ENCODE assay signal across 9 mouse cellular contexts in genomic region chr1:39192460-39192996, GRCm38 (mm10). TPM values are rescaled to one million over a fixed set of nuclear protein-coding genes. Genes with fewer than 3 reads are reported as not detected.
DNase-seq lines count a peak whose midpoint lies in the region; ATAC-seq lines count a peak whose summit lies in the region.
"Had no signal": no experiment of that assay in that cellular context is flagged by ENCODE, and none has a peak within 500 bp of the region (broad histone marks: within the 10 kb centered on the region; RNA-seq: fewer than 3 reads in every experiment).

No protein-coding gene starts in this region.

- ATAC-seq in heart, embryonic 13.5 days (ENCODE audit: extremely low read depth, insufficient number of reproducible peaks, low FRiP score, low TSS enrichment): no peak
- peak; percentile 36; the same call in 1 of the 2 replicates for ATAC-seq in kidney, embryonic 16.5 days (ENCODE audit: low FRiP score, low TSS enrichment)
- peak; percentile 73 for ATAC-seq in liver, embryonic 15.5 days (ENCODE audit: insufficient read depth)
- 0 out of 2 replicates have a peak, but pooled peaks have one; percentile 14 for ATAC-seq in neural tube, embryonic 15.5 days (ENCODE audit: low FRiP score)

- H3K4me2 ChIP-seq in heart, embryonic 13.5 days: peak overlapping the region; percentile 99
- peak overlapping the region; percentile 100 for H3K4me2 ChIP-seq in kidney, embryonic 16.5 days (replicated peaks; ENCODE audit: low read depth, low read length)
- peak overlapping the region; percentile 70 for H3K4me2 ChIP-seq in liver, embryonic 15.5 days
- peak overlapping the region; percentile 100 for H3K4me2 ChIP-seq in neural tube, embryonic 15.5 days

- peaks cover 33% of the 10 kb centered on the region for H3K4me1 ChIP-seq in forebrain, embryonic 10.5 days
- peaks cover 31% of the 10 kb centered on the region for H3K4me1 ChIP-seq in heart, embryonic 13.5 days
- peaks cover 26% of the 10 kb centered on the region; the same call in 1 of the 2 replicates for H3K4me1 ChIP-seq in kidney, embryonic 16.5 days (ENCODE audit: insufficient read depth, low read length)
- peaks cover 5% of the 10 kb centered on the region; the same call in 1 of the 2 replicates for H3K4me1 ChIP-seq in liver, embryonic 15.5 days (replicated peaks)
- peaks cover 33% of the 10 kb centered on the region for H3K4me1 ChIP-seq in neural tube, embryonic 15.5 days

- 2% methylated on average over 28 of the region's 28 CpGs for WGBS in forebrain, embryonic 10.5 days
- WGBS in heart, embryonic 13.5 days: 4% methylated on average over 28 of the region's 28 CpGs
- under 1% methylated on average over 28 of the region's 28 CpGs for WGBS in kidney, embryonic 16.5 days
- 2% methylated on average over 28 of the region's 28 CpGs for WGBS in liver, embryonic 15.5 days (ENCODE audit: insufficient replicate concordance)
- 1% methylated on average over 28 of the region's 28 CpGs for WGBS in neural tube, embryonic 15.5 days

- H3K27me3 ChIP-seq in forebrain, embryonic 10.5 days (ENCODE audit: poor library complexity, severe bottlenecking): peaks cover 68% of the 10 kb centered on the region
- peaks cover 60% of the 10 kb centered on the region for H3K27me3 ChIP-seq in heart, embryonic 13.5 days (replicated peaks)
- peaks cover 34% of the 10 kb centered on the region for H3K27me3 ChIP-seq in kidney, embryonic 16.5 days (ENCODE audit: insufficient read depth, low read length)
- peaks cover 60% of the 10 kb centered on the region for H3K27me3 ChIP-seq in liver, embryonic 15.5 days
- peaks cover 33% of the 10 kb centered on the region for H3K27me3 ChIP-seq in neural tube, embryonic 15.5 days (replicated peaks)
- H3K27me3 ChIP-seq: CH12.LX had no signal

- DNase-seq in left cerebral cortex, adult 18-20 months (ENCODE audit: low spot score in 2 of 2): peak; percentile 67 to 71
- no peak for DNase-seq in left cerebral cortex, adult 11 months (ENCODE audit: low spot score)
- DNase-seq in forebrain, embryonic 10.5 days (ENCODE audit: extremely low spot score, low spot score): peak; percentile 33
- peak; percentile 80 for DNase-seq in thymus, postnatal 4 days

- no peak overlapping the region for H3K27ac ChIP-seq in forebrain, embryonic 10.5 days
- H3K27ac ChIP-seq in heart, embryonic 13.5 days (replicated peaks): no peak overlapping the region
- no peak overlapping the region for H3K27ac ChIP-seq in kidney, embryonic 16.5 days (ENCODE audit: low read length)
- H3K27ac ChIP-seq in liver, embryonic 15.5 days (replicated peaks): no peak overlapping the region
- no peak overlapping the region; the same call in 1 of the 2 replicates for H3K27ac ChIP-seq in neural tube, embryonic 15.5 days (replicated peaks)

- H3K36me3 ChIP-seq in forebrain, embryonic 10.5 days (replicated peaks): no peaks in the 10 kb centered on the region
- H3K36me3 ChIP-seq in heart, embryonic 13.5 days: no peaks in the 10 kb centered on the region
- H3K36me3 ChIP-seq in kidney, embryonic 16.5 days (ENCODE audit: insufficient read depth, low read length): no peaks in the 10 kb centered on the region
- H3K36me3 ChIP-seq in liver, embryonic 15.5 days (replicated peaks): no peaks in the 10 kb centered on the region
- H3K36me3 ChIP-seq in neural tube, embryonic 15.5 days: no peaks in the 10 kb centered on the region

- H3K4me3 ChIP-seq in forebrain, embryonic 10.5 days: peak overlapping the region; percentile 66
- H3K4me3 ChIP-seq in heart, embryonic 13.5 days: peak overlapping the region; percentile 79
- H3K4me3 ChIP-seq in kidney, embryonic 16.5 days (ENCODE audit: low read length): peak overlapping the region; percentile 73
- H3K4me3 ChIP-seq in liver, embryonic 15.5 days (replicated peaks): peak overlapping the region; percentile 55
- H3K4me3 ChIP-seq in neural tube, embryonic 15.5 days (replicated peaks): peak overlapping the region; percentile 64

- H3K9me3 ChIP-seq in forebrain, embryonic 10.5 days: peaks cover 4% of the 10 kb centered on the region
- H3K9me3 ChIP-seq in heart, embryonic 13.5 days: no peaks in the 10 kb centered on the region
- no peaks in the 10 kb centered on the region for H3K9me3 ChIP-seq in kidney, embryonic 16.5 days (ENCODE audit: low read length)
- H3K9me3 ChIP-seq in liver, embryonic 15.5 days (replicated peaks): no peaks in the 10 kb centered on the region
- H3K9me3 ChIP-seq in neural tube, embryonic 15.5 days (replicated peaks): no peaks in the 10 kb centered on the region

- peak overlapping the region; percentile 90 for H3K9ac ChIP-seq in heart, embryonic 13.5 days
- H3K9ac ChIP-seq in kidney, embryonic 16.5 days (replicated peaks; ENCODE audit: low read length): peak overlapping the region; percentile 69
- no peak overlapping the region for H3K9ac ChIP-seq in liver, embryonic 15.5 days
- peak overlapping the region; percentile 57 for H3K9ac ChIP-seq in neural tube, embryonic 15.5 days (replicated peaks)

RNA-seq across cellular contexts. Expression of gene Npas2, which starts 1.0 kb away (rescaled TPM):
- 10 to 100 TPM; 58.8 to 70.4 TPM for total RNA-seq in left cerebral cortex, adult 18-20 months (2021)
- 0.04 TPM in 1 of 2 replicates, not detected in the other for polyA plus RNA-seq in forebrain, embryonic 10.5 days (2016; fragmentation: Nextera tagmentation; extraction: Ambion mirVana)
- polyA plus RNA-seq in heart, embryonic 13.5 days (2015; fragmentation: Nextera tagmentation; extraction: Ambion mirVana): 0.42 and 0.53 TPM in 2 replicates
- 0.69 and 1.3 TPM in 2 replicates for polyA plus RNA-seq in kidney, embryonic 16.5 days (2015; fragmentation: Nextera tagmentation; extraction: Ambion mirVana)
- 0.25 and 0.28 TPM in 2 replicates for polyA plus RNA-seq in liver, embryonic 15.5 days (2015; fragmentation: Nextera tagmentation; extraction: Ambion mirVana)
- 1.2 and 1.5 TPM in 2 replicates for polyA plus RNA-seq in neural tube, embryonic 15.5 days (2015; fragmentation: Nextera tagmentation; extraction: Ambion mirVana)
- total RNA-seq: CH12.LX had no signal
